Mouse (Mus musculus) heart, postnatal 14 days (tissue): Measurements from ENCODE around the gene Sez6l. TPM values are rescaled to one million over a fixed set of nuclear protein-coding genes. Genes with fewer than 3 reads are reported as not detected.

Experiments used
- total RNA-seq, 2 experiments: library from RNA; stranded (reverse); gene quantifications; 2 replicates each; pipeline ENCODE4 v1.2.3; 2021

Gene Sez6l
- total RNA-seq, 2 experiments from 2014 or later, result 0.36 to 0.41 TPM

Other genes with a start within 250 kb of the Sez6l start
- 1 to 10 TPM; 8.4 to 9.4 TPM for gene Srrd, start 234.1 kb downstream of the Sez6l start, total RNA-seq
- 10 to 100 TPM; 14.6 to 15.9 TPM for gene Hps4, start 234.1 kb downstream of the Sez6l start, total RNA-seq
- gene Gm6583, start 221.2 kb downstream of the Sez6l start, total RNA-seq, result under 1 TPM in 1 of 2 experiments, not detected in 1; 0.10 TPM
- gene Asphd2, start 182.3 kb downstream of the Sez6l start, total RNA-seq, result under 1 TPM; 0.55 to 0.80 TPM
- gene Gm6588, start 127.8 kb downstream of the Sez6l start, total RNA-seq, result not detected